Mouse (Mus musculus): ENCODE results near the gene Kcnma1.

DNA sequence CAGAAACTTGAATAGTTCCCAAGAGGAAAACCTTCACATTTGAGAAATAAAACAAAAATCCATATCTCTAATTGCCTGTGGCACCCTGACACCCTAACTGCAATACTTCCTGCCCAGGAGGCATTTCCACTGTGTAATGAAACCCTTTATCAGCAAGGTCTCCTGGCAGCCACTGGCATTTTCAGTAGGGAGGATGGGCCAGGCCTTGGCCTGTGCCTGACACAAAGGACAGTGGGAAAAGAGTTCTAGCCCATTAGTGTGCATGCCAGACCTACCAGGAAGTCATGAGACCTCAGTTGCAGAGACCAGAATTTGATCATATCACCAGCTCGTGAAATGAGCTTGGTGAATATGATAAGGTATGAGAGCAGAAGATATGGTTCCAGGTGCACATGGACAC, 488.4 kb downstream of the Kcnma1 start:
- no peak for TF ChIP-seq CTCF (IDR thresholded peaks at IDR 0.05; ENCODE audit: control insufficient read depth, insufficient read depth, insufficient replicate concordance, low read depth, low read length)
- TF ChIP-seq POLR2A (IDR thresholded peaks at IDR 0.05; ENCODE audit: control insufficient read depth, low read depth, low read length): no peak

All from testis, adult 2 months (tissue).